Mouse (Mus musculus) E14TG2a.4 (cell line): ENCODE data around the gene Rnf32.

Experiments used
- CTCF ChIP-seq: conservative IDR thresholded peaks from 2 replicates; pipeline ENCODE4 v1.5.1; 2014; ENCODE audit warnings: low read length
- NANOG ChIP-seq: IDR thresholded peaks from 2 replicates; pipeline ENCODE4 v1.6.1; 2014; ENCODE audit warnings: borderline replicate concordance, low read length, mixed read lengths
- POU5F1 ChIP-seq: IDR thresholded peaks from 2 replicates; pipeline ENCODE4 v1.6.1; 2014; ENCODE audit warnings: low read length, borderline replicate concordance

- no peak for TF ChIP-seq CTCF
- no peak for TF ChIP-seq POU5F1
- no peak for TF ChIP-seq NANOG
Measured at GRCm38 (mm10) chr5:29197187-29197586, 1.4 kb downstream of the Rnf32 start.
